Mouse (Mus musculus): ENCODE results near the gene Cald1. TPM values are rescaled to one million over a fixed set of nuclear protein-coding genes. Genes with fewer than 3 reads are reported as not detected.
A peak's percentile ranks its signal among the peaks of the same experiment; 100 is the strongest.

Cald1 gene
- polyA plus RNA-seq, 1 experiment from 2014 or later = 164 TPM

DNA sequence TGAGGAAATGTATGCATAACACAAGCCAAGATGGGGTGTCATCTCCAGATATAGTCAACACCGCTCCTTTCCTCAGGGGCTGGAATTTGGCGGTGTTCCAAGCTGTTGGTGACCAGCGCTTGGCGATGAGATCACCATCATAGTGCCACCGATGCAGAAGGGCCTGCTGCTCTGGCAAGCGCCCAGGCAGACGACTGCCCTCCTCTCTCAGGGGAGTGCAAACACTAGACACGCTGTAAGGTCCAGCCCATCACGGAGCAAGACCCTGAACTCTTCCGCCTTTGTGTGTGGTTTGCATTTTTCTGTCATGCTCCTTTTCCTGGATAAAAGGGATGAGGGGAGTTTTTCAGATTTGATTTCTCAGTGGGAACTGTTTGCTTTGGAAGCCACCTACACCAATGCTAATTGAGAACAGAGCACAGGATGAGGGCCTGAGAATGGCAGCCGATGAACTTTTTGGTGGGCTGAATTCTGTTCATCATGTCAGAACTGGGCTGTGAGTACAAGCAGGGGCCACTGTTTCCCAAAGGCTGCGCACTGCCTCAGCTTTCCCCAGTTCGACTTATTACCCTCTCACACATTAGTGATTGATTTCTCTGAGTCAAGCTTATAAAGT is 110.5 kb downstream of the Cald1 start:
- Histone ChIP-seq H3K36me3 (peaks cover 15% of the 10 kb centered on the region), H3K4me1 (replicated peaks) (peaks cover 69% of the 10 kb centered on the region), H3K4me3 (peak overlapping the region; percentile 60), H3K27ac (peak overlapping the region; percentile 93), H3K9me3 (replicated peaks) (peaks cover 13% of the 10 kb centered on the region; the same call in 1 of the 2 replicates), H3K27me3 (no peaks in the 10 kb centered on the region), H3K4me2 (peak overlapping the region; percentile 75), H3K9ac (peak overlapping the region; percentile 70)
- peak; percentile 77 for ATAC-seq (replicated peaks; ENCODE audit: insufficient number of reproducible peaks, insufficient read depth, low FRiP score, low read depth)
- WGBS = 11% methylated on average over 13 of the region's 13 CpGs

DNA sequence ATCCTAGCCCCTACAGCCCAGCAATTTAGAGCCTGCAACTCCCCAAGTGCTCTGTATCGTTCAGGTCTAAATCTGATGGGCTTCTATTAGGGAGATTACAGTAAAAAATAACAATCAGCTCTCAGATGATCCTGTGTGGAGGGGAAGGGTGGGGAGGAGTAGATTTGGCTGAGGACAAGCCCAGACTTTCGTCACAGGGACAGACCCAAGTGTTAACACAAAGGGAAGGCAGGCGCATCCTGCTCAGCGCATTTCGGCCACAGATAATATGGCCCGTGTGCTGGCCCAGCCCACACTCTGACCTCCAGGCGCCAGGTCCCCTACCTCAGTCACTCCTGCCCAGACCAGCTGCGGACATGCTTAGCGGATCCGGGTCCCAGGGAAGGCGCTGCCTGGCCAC is 111.0 kb downstream of the Cald1 start:
- peak overlapping the region; percentile 60 for H3K4me3 ChIP-seq
- peak; percentile 72 for ATAC-seq (replicated peaks; ENCODE audit: insufficient number of reproducible peaks, insufficient read depth, low FRiP score, low read depth)
- H3K27me3 ChIP-seq = no peaks in the 10 kb centered on the region
- H3K4me2 ChIP-seq = peak overlapping the region; percentile 75
- peaks cover 71% of the 10 kb centered on the region for H3K4me1 ChIP-seq (replicated peaks)
- H3K9ac ChIP-seq = peak overlapping the region; percentile 70
- H3K9me3 ChIP-seq (replicated peaks) = peaks cover 7% of the 10 kb centered on the region; the same call in 1 of the 2 replicates
- H3K36me3 ChIP-seq = peaks cover 10% of the 10 kb centered on the region
- 4% methylated on average over 11 of the region's 11 CpGs for WGBS
- peak overlapping the region; percentile 93 for H3K27ac ChIP-seq

- Histone ChIP-seq H3K9ac (peak overlapping the region; percentile 70), H3K4me2 (peak overlapping the region; percentile 75), H3K9me3 (replicated peaks) (0 out of 2 replicates have a peak, but pooled peaks cover under 1% of the 10 kb centered on the region), H3K27me3 (no peaks in the 10 kb centered on the region), H3K36me3 (peaks cover 1% of the 10 kb centered on the region), H3K4me3 (peak overlapping the region; percentile 60), H3K4me1 (replicated peaks) (peaks cover 74% of the 10 kb centered on the region), H3K27ac (peak overlapping the region; percentile 93)
- no peak for ATAC-seq (replicated peaks; ENCODE audit: insufficient number of reproducible peaks, insufficient read depth, low FRiP score, low read depth)
- 19% methylated on average over 14 of the region's 14 CpGs for WGBS
These were observed 111.8 kb downstream of the Cald1 start for GRCm38 (mm10) chr6:34709946-34710682.

DNA sequence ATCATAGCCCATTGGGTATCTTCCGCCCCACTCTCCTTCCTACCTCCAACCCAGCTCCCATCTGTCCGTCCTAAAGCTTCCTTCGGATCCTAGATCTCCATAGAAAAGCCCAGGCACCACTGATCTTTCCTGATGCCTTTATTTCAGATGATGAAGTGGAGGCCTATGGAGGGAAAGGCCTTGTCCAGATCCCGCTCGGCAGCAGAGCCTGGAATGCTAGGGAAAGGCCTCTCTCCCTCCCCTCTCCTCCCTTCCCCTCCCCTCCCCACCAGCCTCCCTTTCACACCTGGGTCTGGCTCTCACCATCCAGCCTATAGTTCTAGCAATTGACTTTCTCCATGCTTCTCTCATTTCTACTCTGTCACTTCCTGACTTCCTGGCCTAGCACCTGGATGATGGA is 112.5 kb downstream of the Cald1 start:
- WGBS = 45% methylated on average over 5 of the region's 5 CpGs
- Histone ChIP-seq H3K4me2 (peak overlapping the region; percentile 75), H3K36me3 (no peaks in the 10 kb centered on the region), H3K4me1 (replicated peaks) (peaks cover 74% of the 10 kb centered on the region), H3K27ac (peak overlapping the region; percentile 93), H3K9ac (peak overlapping the region; percentile 70; the same call in 1 of the 2 replicates), H3K4me3 (peak overlapping the region; percentile 60), H3K27me3 (no peaks in the 10 kb centered on the region), H3K9me3 (replicated peaks) (no peaks in the 10 kb centered on the region)
- ATAC-seq (replicated peaks; ENCODE audit: insufficient number of reproducible peaks, insufficient read depth, low FRiP score, low read depth) = no peak

GRCm38 (mm10) chr6:34711620-34712019 is 113.3 kb downstream of the Cald1 start:
- 45% methylated on average over 10 of the region's 10 CpGs for WGBS
- H3K4me2 ChIP-seq = peak overlapping the region; percentile 75; the same call in 1 of the 2 replicates
- H3K27me3 ChIP-seq = no peaks in the 10 kb centered on the region
- H3K36me3 ChIP-seq = no peaks in the 10 kb centered on the region
- ATAC-seq (replicated peaks; ENCODE audit: insufficient number of reproducible peaks, insufficient read depth, low FRiP score, low read depth) = no peak
- no peak overlapping the region for H3K9ac ChIP-seq
- no peak overlapping the region for H3K4me3 ChIP-seq
- peak overlapping the region; percentile 93; the same call in 1 of the 2 replicates for H3K27ac ChIP-seq
- peaks cover 76% of the 10 kb centered on the region for H3K4me1 ChIP-seq (replicated peaks)
- H3K9me3 ChIP-seq (replicated peaks) = no peaks in the 10 kb centered on the region

- Histone ChIP-seq H3K4me3 (no peak overlapping the region), H3K4me2 (no peak overlapping the region), H3K27ac (no peak overlapping the region), H3K27me3 (no peaks in the 10 kb centered on the region), H3K36me3 (no peaks in the 10 kb centered on the region), H3K4me1 (replicated peaks) (peaks cover 76% of the 10 kb centered on the region), H3K9me3 (replicated peaks) (no peaks in the 10 kb centered on the region), H3K9ac (no peak overlapping the region)
- WGBS = 49% methylated on average over 4 of the region's 4 CpGs
- no peak for ATAC-seq (replicated peaks; ENCODE audit: insufficient number of reproducible peaks, insufficient read depth, low FRiP score, low read depth)
These were observed 114.9 kb downstream of the Cald1 start for GRCm38 (mm10) chr6:34713169-34713568.

- Histone ChIP-seq H3K27ac (no peak overlapping the region), H3K9ac (no peak overlapping the region), H3K4me3 (no peak overlapping the region), H3K36me3 (no peaks in the 10 kb centered on the region), H3K27me3 (no peaks in the 10 kb centered on the region), H3K9me3 (replicated peaks) (no peaks in the 10 kb centered on the region), H3K4me1 (replicated peaks) (peaks cover 76% of the 10 kb centered on the region), H3K4me2 (no peak overlapping the region)
- ATAC-seq (replicated peaks; ENCODE audit: insufficient number of reproducible peaks, insufficient read depth, low FRiP score, low read depth) = no peak
- 76% methylated on average over 8 of the region's 8 CpGs for WGBS
These were observed 115.5 kb downstream of the Cald1 start for GRCm38 (mm10) chr6:34713777-34714176.

GRCm38 (mm10) chr6:34714612-34715011 is 116.3 kb downstream of the Cald1 start:
- no peak for ATAC-seq (replicated peaks; ENCODE audit: insufficient number of reproducible peaks, insufficient read depth, low FRiP score, low read depth)
- Histone ChIP-seq H3K27me3 (no peaks in the 10 kb centered on the region), H3K9me3 (replicated peaks) (no peaks in the 10 kb centered on the region), H3K27ac (no peak overlapping the region), H3K4me2 (no peak overlapping the region), H3K4me3 (no peak overlapping the region), H3K4me1 (replicated peaks) (peaks cover 77% of the 10 kb centered on the region), H3K36me3 (no peaks in the 10 kb centered on the region), H3K9ac (no peak overlapping the region)
- 89% methylated on average over 4 of the region's 4 CpGs for WGBS

DNA sequence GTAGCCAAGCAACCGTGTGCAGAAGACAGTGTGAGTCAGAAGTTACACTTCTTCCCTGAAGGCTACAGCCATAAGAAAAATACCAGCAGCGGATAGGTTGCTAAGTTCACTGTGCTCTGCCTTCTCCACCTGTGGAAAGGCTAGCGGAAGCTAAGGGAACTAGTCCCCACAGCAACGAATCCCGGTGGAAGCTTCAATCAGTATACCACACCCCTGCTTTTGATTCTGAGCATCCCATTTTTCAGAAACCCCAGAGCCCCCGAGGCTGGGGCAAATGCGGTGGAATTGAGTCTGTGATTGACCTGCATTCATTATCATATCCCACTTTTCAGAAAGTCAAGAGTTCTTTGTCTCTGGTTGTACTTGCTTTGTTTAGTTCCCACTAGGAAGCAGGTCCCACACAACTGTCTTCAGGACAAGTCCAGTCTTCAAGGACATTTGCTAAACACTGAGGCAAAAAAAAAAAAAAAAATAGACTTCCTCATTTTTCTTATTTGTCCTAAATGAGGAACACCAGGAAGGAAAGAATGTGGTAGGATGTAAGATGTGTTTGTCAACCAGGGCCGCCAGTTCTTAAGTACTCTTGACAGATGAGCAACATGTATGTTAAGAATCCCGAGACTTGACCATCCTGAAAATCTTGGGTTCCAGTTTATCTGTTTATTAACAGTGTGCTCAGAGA is 118.0 kb downstream of the Cald1 start:
- WGBS = 79% methylated on average over 9 of the region's 9 CpGs
- no peak overlapping the region for H3K4me2 ChIP-seq
- no peaks in the 10 kb centered on the region for H3K9me3 ChIP-seq (replicated peaks)
- peak overlapping the region; percentile 81 for H3K27ac ChIP-seq
- no peak for ATAC-seq (replicated peaks; ENCODE audit: insufficient number of reproducible peaks, insufficient read depth, low FRiP score, low read depth)
- H3K4me1 ChIP-seq (replicated peaks) = peaks cover 74% of the 10 kb centered on the region
- no peak overlapping the region for H3K4me3 ChIP-seq
- no peaks in the 10 kb centered on the region for H3K36me3 ChIP-seq
- no peak overlapping the region for H3K9ac ChIP-seq
- H3K27me3 ChIP-seq = no peaks in the 10 kb centered on the region

DNA sequence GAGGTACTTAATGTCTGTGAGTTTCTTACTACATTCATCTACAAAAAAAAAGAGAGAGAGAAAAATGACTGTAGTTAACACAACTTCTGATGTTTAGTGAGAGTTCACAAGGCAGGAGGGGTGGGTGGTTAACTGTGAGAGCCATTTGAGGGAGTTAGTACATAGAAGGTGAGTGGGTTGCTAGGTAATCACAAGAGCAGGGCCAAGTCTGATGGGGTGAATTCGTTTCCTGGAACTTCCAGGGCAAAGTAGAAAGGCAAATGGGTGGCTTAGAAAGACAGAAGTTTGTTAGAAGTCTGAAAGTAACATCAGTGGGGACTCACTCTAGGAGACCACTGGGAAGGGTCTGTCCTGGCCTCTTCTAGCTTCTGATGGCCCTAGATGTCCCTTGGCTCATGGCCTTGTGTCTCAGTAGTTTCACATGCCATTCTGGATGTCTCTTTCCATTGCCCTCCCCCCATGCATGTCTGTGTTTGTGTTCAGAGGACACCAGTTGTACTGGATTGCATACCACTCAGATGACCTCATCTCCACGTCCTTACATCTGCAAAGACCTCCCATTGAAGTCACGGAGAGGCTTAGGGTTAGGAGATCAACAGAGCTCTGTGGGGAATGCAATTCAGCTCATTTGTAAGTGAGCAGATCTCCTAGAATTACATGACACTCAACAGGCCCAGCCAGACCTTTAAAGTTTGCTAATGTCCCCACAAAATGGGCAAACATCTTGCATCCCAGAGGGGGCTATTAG is 118.8 kb downstream of the Cald1 start:
- Histone ChIP-seq H3K27me3 (no peaks in the 10 kb centered on the region), H3K36me3 (no peaks in the 10 kb centered on the region), H3K4me3 (no peak overlapping the region), H3K9ac (no peak overlapping the region), H3K4me2 (peak overlapping the region; percentile 26), H3K9me3 (replicated peaks) (no peaks in the 10 kb centered on the region), H3K27ac (peak overlapping the region; percentile 81), H3K4me1 (replicated peaks) (peaks cover 74% of the 10 kb centered on the region)
- WGBS = 22% methylated on average over 3 of the region's 3 CpGs
- peak; percentile 71 for ATAC-seq (replicated peaks; ENCODE audit: insufficient number of reproducible peaks, insufficient read depth, low FRiP score, low read depth)

GRCm38 (mm10) chr6:34717651-34718050 is 119.4 kb downstream of the Cald1 start:
- peaks cover 75% of the 10 kb centered on the region for H3K4me1 ChIP-seq (replicated peaks)
- H3K9ac ChIP-seq = no peak overlapping the region
- peak overlapping the region; percentile 81 for H3K27ac ChIP-seq
- H3K4me3 ChIP-seq = no peak overlapping the region
- no peaks in the 10 kb centered on the region for H3K9me3 ChIP-seq (replicated peaks)
- whole genome bisulfite sequencing = 70% methylated on average over 4 of the region's 4 CpGs
- H3K27me3 ChIP-seq = no peaks in the 10 kb centered on the region
- no peaks in the 10 kb centered on the region for H3K36me3 ChIP-seq
- H3K4me2 ChIP-seq = no peak overlapping the region
- no peak for ATAC-seq (replicated peaks; ENCODE audit: insufficient number of reproducible peaks, insufficient read depth, low FRiP score, low read depth)
